Mouse (Mus musculus) intestine, embryonic 14.5 days (tissue): ENCODE measurements around the gene Cnnm4. TPM values are rescaled to one million over a fixed set of nuclear protein-coding genes. Genes with fewer than 3 reads are reported as not detected.

Source experiments
- ATAC-seq: fragments of 200-750 bp; cut with Nextera tagmentation; replicated peaks from 2 replicates; pipeline ENCODE4 v1.8.0; 2017; ENCODE audit warnings: low read depth, moderate number of reproducible peaks, moderate TSS enrichment, moderate library complexity; ENCODE audit not compliant: low FRiP score, low TSS enrichment
- DNase-seq: peaks from one replicate; pipeline ENCODE4 v3.0.0-alpha.2; 2018; ENCODE audit warnings: low spot score
- H3K27ac ChIP-seq: fragments of 300-500 bp; sonication (generic); 2 replicates; pipeline ENCODE4 v1.5.1; 2014; ENCODE audit warnings: low read depth, mild to moderate bottlenecking, control low read depth
- H3K27me3 ChIP-seq: fragments of 300-500 bp; sonication (generic); replicated peaks from 2 replicates; pipeline ENCODE4 v1.6.1; 2014; ENCODE audit warnings: low read length, control low read depth; ENCODE audit not compliant: control insufficient read depth, insufficient read depth
- H3K36me3 ChIP-seq: fragments of 300-500 bp; sonication (generic); 2 replicates; pipeline ENCODE4 v1.6.1; 2014; ENCODE audit warnings: low read length, control low read depth; ENCODE audit not compliant: control insufficient read depth, insufficient read depth
- H3K4me1 ChIP-seq: fragments of 300-500 bp; sonication (generic); replicated peaks from 2 replicates; pipeline ENCODE4 v1.6.1; 2014; ENCODE audit warnings: low read length, control low read depth, mixed read lengths; ENCODE audit not compliant: control insufficient read depth, insufficient read depth
- H3K4me2 ChIP-seq: fragments of 300-500 bp; sonication (generic); 2 replicates; pipeline ENCODE4 v1.6.1; 2014; ENCODE audit warnings: low read length
- H3K4me3 ChIP-seq: fragments of 300-500 bp; sonication (generic); 2 replicates; pipeline ENCODE4 v1.5.1; 2014; ENCODE audit warnings: low read depth, low read length, control low read depth, mixed read lengths
- H3K9ac ChIP-seq: fragments of 300-500 bp; sonication (generic); 2 replicates; pipeline ENCODE4 v1.6.1; 2014; ENCODE audit warnings: mild to moderate bottlenecking, low read length
- H3K9me3 ChIP-seq: fragments of 300-500 bp; sonication (generic); 2 replicates; pipeline ENCODE4 v1.6.1; 2016; ENCODE audit warnings: low read length, control low read depth; ENCODE audit not compliant: control insufficient read depth
- WGBS: fragments of 180-500 bp; shearing (Covaris S2); extraction: QIAGEN DNeasy Blood & Tissue Kit; methylation state at CpG from one replicate; pipeline ENCODE4 v1.1.7; 2014; 5-methylcytosine and 5-hydroxymethylcytosine counted together
- polyA plus RNA-seq: library from polyadenylated mRNA; unstranded; fragments of >200 nt; fragmentation: Nextera tagmentation; extraction: Ambion mirVana; gene quantifications from 2 replicates; pipeline ENCODE4 v1.2.1, GENCODE M21; 2014

The Cnnm4 gene
- polyA plus RNA-seq, 1 experiment from 2014 or later, result 30.2 TPM

DNA sequence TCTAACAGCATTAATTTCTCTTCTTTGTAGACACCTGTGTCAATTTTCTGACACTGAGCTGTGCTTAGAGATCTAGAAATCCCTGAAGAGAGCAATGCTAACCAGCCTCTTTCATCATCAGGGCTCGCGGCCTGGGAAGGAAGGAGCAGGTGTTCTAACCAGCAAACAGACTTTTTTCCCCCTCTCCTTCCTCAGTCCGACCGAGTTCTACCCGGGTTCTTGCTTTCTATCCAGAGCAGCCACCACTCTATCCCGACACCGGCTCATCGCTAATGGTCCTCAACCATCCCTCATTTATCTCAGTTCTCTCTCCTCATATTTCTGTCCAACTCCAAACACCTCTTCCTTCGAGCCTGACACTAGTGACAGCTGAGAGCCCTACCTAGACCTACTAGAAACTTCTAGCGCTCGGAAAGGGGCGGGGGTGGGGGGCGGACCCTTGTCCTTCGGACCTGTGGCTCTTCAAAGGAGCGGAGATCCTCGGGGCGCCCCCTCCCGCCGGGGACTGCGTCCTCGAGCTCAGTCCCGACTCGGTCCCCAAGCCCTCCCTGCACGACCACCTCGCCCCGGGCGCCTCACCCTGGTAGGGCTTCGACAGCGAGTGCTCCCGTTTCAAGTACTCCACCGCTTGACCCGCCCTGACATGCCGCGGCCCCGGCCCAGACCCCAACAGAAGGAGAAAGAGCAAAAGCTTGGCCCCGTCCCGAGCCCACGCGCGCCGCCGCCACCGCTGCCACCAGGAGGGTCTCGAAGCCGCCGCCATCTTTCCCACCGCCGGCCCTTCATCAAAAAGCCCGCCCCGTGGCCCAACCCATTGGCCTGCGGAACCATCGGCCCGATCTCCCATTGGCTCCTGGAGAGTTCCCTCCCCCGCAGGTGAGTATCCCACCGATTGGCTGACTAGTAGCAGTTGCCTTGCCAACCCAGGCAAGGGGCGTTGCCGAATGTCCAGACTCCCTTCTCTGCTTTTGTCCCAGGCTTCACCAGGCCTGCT is 26.7 kb upstream of the Cnnm4 start, which contains the start of gene Lman2l:
TSS of gene Lman2l (minus strand) at position 801 of the 994 bp plus-strand sequence.
- Histone ChIP-seq H3K4me2 (peak within 1 kb of the TSS; percentile 77), H3K9ac (peak within 1 kb of the TSS; percentile 62), H3K27me3 (no peaks in the 10 kb centered on the region), H3K4me1 (peaks cover 4% of the 10 kb centered on the region; the same call in 1 of the 2 replicates), H3K9me3 (no peaks in the 10 kb centered on the region), H3K4me3 (peak within 1 kb of the TSS; percentile 67), H3K27ac (peak within 1 kb of the TSS; percentile 57), H3K36me3 (peaks cover 16% of the 10 kb centered on the region; the same call in 1 of the 2 replicates)
- WGBS, result under 1% methylated on average over 57 of the region's 57 CpGs
- DNase-seq (peak; percentile 95), ATAC-seq (peak; percentile 100)

DNA sequence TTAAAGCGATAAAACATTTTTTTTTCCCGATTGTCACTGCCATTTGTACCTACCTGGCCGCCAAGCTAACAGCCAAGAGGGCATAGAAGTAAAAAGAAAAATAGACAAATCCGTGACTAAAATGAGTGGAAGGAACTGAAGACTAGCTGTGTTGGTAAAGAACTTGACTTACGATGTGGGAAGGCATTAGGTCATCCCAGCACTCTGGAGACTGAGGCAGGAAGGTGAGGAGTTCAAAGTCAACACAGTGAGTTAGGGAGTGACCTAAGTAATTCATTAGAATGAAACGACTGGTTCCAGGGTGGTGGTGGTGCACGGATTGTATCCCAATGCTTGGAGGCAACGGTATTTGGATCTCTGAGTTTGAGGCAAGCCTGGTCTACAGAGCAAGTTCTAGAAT is 25.9 kb upstream of the Cnnm4 start:
- 37% methylated on average over 8 of the region's 8 CpGs for WGBS
- Histone ChIP-seq H3K9me3 (no peaks in the 10 kb centered on the region), H3K9ac (no peak overlapping the region), H3K27ac (no peak overlapping the region), H3K4me3 (peak overlapping the region; percentile 67), H3K36me3 (peaks cover 15% of the 10 kb centered on the region; the same call in 1 of the 2 replicates), H3K4me2 (peak overlapping the region; percentile 38), H3K27me3 (no peaks in the 10 kb centered on the region), H3K4me1 (peaks cover 4% of the 10 kb centered on the region; the same call in 1 of the 2 replicates)
- no peak; the same call in 1 of the 2 replicates for ATAC-seq
- DNase-seq, result no peak

DNA sequence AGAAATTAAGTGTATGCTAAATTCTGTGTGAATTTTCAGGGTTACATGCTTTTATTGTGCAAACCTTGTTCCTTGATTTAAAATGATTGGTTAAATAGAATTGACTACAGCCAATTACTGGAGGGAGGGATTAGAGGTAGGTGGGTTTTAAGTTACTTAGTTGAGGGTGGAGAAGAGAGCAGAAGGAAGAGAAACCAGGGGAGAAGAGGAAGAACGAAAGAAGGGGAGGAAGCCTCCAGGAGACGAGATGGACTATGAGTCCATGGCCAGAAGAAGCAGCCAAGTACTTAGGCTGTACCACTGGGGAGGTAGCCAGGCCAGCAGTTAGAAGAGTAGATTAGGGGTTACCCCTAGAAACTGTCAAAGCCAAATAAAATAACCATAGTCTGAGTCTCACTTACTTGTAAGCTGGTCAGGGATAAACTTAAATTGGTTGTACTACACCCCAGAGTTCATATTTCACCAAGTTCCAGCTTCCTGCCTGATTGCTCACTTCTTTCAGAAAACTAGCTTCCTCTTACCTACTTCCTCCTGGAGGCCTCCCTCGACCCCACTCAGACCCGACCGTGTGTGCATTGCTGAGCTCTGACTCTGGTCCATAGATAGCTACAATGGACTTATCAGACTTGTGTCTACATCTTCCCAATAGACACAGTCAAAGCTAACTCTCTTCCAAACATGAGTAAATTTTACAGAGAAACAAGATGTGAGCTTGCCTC is 25.2 kb upstream of the Cnnm4 start:
- no peaks in the 10 kb centered on the region for H3K27me3 ChIP-seq
- no peaks in the 10 kb centered on the region for H3K9me3 ChIP-seq
- H3K9ac ChIP-seq, result no peak overlapping the region
- peaks cover 12% of the 10 kb centered on the region; the same call in 1 of the 2 replicates for H3K36me3 ChIP-seq
- H3K27ac ChIP-seq, result no peak overlapping the region
- no peak for DNase-seq
- H3K4me3 ChIP-seq, result no peak overlapping the region
- no peak for ATAC-seq
- peaks cover 4% of the 10 kb centered on the region; the same call in 1 of the 2 replicates for H3K4me1 ChIP-seq
- WGBS, result 88% methylated on average over 5 of the region's 5 CpGs
- H3K4me2 ChIP-seq, result no peak overlapping the region

DNA sequence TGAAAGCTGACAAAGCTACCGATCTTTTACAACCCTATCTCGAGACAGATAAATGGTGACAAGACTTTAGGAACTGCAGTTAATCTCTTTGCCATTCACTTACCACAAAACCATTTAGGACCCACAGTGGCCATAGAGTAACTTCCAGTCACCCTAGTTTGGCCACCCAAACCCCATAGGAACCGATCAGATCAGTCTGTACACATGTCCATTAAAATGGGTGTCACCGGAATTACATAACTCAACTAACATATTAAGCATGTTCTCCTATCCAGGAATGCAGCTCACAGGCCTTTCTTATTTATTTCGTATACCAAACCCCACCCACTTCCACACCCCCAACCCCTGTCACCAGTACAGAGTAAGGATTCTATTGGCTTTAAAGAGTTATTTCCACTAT is 24.6 kb upstream of the Cnnm4 start:
- no peaks in the 10 kb centered on the region for H3K9me3 ChIP-seq
- H3K27ac ChIP-seq, result no peak overlapping the region
- peaks cover 10% of the 10 kb centered on the region; the same call in 1 of the 2 replicates for H3K36me3 ChIP-seq
- no peak for DNase-seq
- no peak overlapping the region for H3K4me3 ChIP-seq
- no peak overlapping the region for H3K9ac ChIP-seq
- WGBS, result 86% methylated on average over 5 of the region's 5 CpGs
- H3K4me1 ChIP-seq, result peaks cover 4% of the 10 kb centered on the region; the same call in 1 of the 2 replicates
- no peak overlapping the region for H3K4me2 ChIP-seq
- no peaks in the 10 kb centered on the region for H3K27me3 ChIP-seq
- ATAC-seq, result no peak

DNA sequence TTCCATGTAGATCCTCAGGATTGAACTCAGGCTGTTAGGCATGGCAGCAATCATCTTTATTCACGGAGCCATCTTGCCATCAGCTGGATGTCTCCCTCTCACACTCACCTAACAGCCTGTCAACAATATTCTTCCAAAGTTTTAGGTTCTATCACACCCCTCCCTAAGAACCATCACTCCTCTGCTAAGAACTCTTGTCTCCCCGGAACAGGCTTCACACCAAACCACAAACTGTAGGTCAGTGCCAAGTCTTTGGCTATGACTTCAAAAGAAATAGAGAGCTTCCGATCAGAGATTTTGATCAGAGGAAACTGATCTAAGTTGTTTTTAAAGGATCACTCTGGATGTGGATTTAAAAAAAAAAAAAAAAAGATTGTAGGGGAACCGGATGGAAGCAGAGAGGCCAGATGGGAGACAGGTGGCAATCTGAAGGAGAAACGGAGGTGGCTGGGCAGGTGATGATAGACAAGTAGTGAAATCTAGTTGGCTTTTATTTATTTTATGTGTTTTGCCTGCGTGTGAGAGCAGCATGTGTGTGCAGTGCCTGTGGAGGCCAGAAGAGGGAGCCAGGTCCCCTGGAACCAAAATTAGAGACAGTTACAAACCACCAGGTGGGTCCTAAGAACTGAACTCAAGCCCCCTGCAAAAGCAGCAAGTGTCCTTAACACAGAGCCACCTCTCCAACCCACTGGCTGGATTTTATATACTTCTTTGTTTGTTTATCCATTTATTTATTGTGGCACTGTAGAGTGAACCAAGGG is 17.2 kb upstream of the Cnnm4 start:
- H3K4me2 ChIP-seq, result no peak overlapping the region
- H3K4me3 ChIP-seq, result no peak overlapping the region
- no peak overlapping the region for H3K9ac ChIP-seq
- H3K27me3 ChIP-seq, result no peaks in the 10 kb centered on the region
- H3K4me1 ChIP-seq, result no peaks in the 10 kb centered on the region; the same call in 1 of the 2 replicates
- H3K36me3 ChIP-seq, result no peaks in the 10 kb centered on the region
- H3K27ac ChIP-seq, result no peak overlapping the region
- peaks cover 4% of the 10 kb centered on the region; the same call in 1 of the 2 replicates for H3K9me3 ChIP-seq
- ATAC-seq (no peak), DNase-seq (no peak)
- 90% methylated on average over 6 of the region's 6 CpGs for WGBS

DNA sequence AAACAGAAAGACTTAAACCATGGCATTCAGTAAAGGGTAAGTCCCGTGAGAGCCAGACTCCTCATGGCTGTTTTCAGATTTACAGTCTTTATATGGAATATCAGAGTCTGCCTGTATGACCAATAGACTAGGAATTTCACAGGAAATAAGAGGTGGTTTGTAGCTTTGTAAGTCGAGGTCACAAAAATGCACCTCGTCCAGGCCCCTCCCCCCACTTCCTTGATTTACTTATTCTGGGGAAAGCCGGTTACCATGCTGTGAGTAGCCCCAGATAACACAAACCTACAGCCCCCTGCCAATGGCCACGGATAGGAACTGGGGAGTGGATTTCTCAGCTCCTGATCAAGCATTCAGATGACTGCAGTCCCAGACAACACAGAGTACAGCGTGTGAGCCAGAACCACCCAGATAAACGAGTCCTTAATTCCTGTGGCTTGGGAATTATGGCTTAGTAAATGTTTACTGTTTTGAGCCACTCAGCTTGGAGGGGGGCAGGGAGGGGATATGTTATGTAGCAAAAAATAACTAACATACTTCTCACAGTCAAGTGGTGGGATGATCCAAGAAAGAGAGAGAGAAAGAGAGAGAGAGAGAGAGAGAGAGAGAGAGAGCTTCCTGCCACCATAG is 13.9 kb upstream of the Cnnm4 start:
- Histone ChIP-seq H3K27me3 (no peaks in the 10 kb centered on the region), H3K4me3 (no peak overlapping the region), H3K36me3 (no peaks in the 10 kb centered on the region), H3K27ac (no peak overlapping the region), H3K4me2 (no peak overlapping the region), H3K9ac (no peak overlapping the region), H3K9me3 (peaks cover 4% of the 10 kb centered on the region; the same call in 1 of the 2 replicates), H3K4me1 (no peaks in the 10 kb centered on the region; the same call in 1 of the 2 replicates)
- ATAC-seq (no peak), DNase-seq (no peak)
- WGBS, result 21% methylated on average over 7 of the region's 7 CpGs

DNA sequence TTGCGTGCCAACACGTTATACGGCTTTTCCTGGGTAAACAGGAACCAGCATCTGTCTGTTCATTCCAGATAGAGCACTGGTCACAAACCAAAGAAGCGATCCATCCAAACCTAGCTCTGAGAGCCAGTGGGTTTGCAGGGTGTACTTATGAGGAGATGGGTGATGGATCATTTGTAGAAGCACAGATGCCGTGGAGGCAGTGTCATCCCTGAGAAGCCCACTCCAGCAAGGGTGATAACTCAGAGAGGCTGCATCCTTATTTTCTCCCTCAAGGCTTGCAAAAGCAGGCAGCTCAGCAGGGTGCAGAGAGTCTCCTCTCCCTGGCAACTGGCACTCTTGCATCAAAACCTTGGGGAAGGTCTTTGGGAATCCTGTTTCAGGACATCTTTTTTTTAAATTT is 13.3 kb upstream of the Cnnm4 start:
- DNase-seq, result no peak
- H3K4me2 ChIP-seq, result no peak overlapping the region
- ATAC-seq, result no peak

More for the DNA sequence above, 13.3 kb upstream of the Cnnm4 start:
- Histone ChIP-seq H3K9ac (no peak overlapping the region), H3K36me3 (no peaks in the 10 kb centered on the region), H3K4me1 (no peaks in the 10 kb centered on the region; the same call in 1 of the 2 replicates), H3K27me3 (no peaks in the 10 kb centered on the region), H3K27ac (no peak overlapping the region), H3K4me3 (no peak overlapping the region), H3K9me3 (peaks cover 4% of the 10 kb centered on the region; the same call in 1 of the 2 replicates)
- 75% methylated on average over 5 of the region's 5 CpGs for WGBS
